Mouse (Mus musculus) gastrocnemius, postnatal 36 days (tissue): ENCODE data around the gene Fxyd7. TPM values are rescaled to one million over a fixed set of nuclear protein-coding genes. Genes with fewer than 3 reads are reported as not detected.

Experiments
- DNase-seq, 2 experiments: peaks; one replicate each; pipeline ENCODE4 v3.0.0; 2022
- intact Hi-C: fragments of 180-260 bp; cut with DNase I; formaldehyde crosslinking; loops from one replicate; pipeline ENCODE4 v1.15.1; 2025
- total RNA-seq, 2 experiments: library from RNA; stranded (reverse); gene quantifications; 2 replicates each; pipeline ENCODE4 v1.2.3; 2021

Fxyd7 gene
- total RNA-seq, 2 experiments from 2014 or later, result 1.7 to 1.8 TPM

GRCm38 (mm10) chr7:31077885-31078445, 26.7 kb upstream of the Fxyd7 start:
- no peak for DNase-seq
- intact Hi-C loops, result loop anchor here (2.0 kb wide), 1 partner anchor 15 kb away; no protein-coding TSS in a partner anchor

GRCm38 (mm10) chr7:31077470-31077869, 26.2 kb upstream of the Fxyd7 start:
- DNase-seq, result no peak
- intact Hi-C loops, result loop anchor here (2.0 kb wide), 1 partner anchor 15 kb away; no protein-coding TSS in a partner anchor

GRCm38 (mm10) chr7:31076492-31076891, 25.2 kb upstream of the Fxyd7 start, which contains the start of gene Fxyd3:
TSS of gene Fxyd3 (minus strand) at chr7:31076704.
- intact Hi-C loops, result loop anchor here (2.0 kb wide), 1 partner anchor 14 kb away; no protein-coding TSS in a partner anchor
- DNase-seq, result no peak

GRCm38 (mm10) chr7:31074713-31075069, 23.4 kb upstream of the Fxyd7 start:
- intact Hi-C loops, result no loop called here
- DNase-seq, result no peak

- intact Hi-C loops, result no loop called here
- no peak for DNase-seq
These were observed 22.9 kb upstream of the Fxyd7 start for GRCm38 (mm10) chr7:31074061-31074712.

- DNase-seq, result no peak
- intact Hi-C loops, result no loop called here
These were observed 22.3 kb upstream of the Fxyd7 start for GRCm38 (mm10) chr7:31073546-31073945.

GRCm38 (mm10) chr7:31072326-31072725, 21.1 kb upstream of the Fxyd7 start:
- DNase-seq, result no peak
- intact Hi-C loops, result no loop called here

- intact Hi-C loops, result no loop called here
- no peak for DNase-seq
These were observed 19.1 kb upstream of the Fxyd7 start for GRCm38 (mm10) chr7:31070324-31070723.

- DNase-seq, result no peak
- intact Hi-C loops, result no loop called here
These were observed 18.2 kb upstream of the Fxyd7 start for GRCm38 (mm10) chr7:31069491-31069890.

- intact Hi-C loops, result no loop called here
- no peak for DNase-seq
These were observed 16.6 kb upstream of the Fxyd7 start for GRCm38 (mm10) chr7:31067836-31068235.

GRCm38 (mm10) chr7:31063074-31063560, 11.8 kb upstream of the Fxyd7 start:
- DNase-seq, result no peak
- intact Hi-C loops, result loop anchor here (2.0 kb wide), 1 partner anchor 14 kb away; the partner anchor contains the start of gene Fxyd3

GRCm38 (mm10) chr7:31060621-31061010, 9.3 kb upstream of the Fxyd7 start:
- intact Hi-C loops, result no loop called here
- DNase-seq, result no peak

GRCm38 (mm10) chr7:31059919-31060620, 8.8 kb upstream of the Fxyd7 start:
- no peak for DNase-seq
- intact Hi-C loops, result loop anchor here (1.0 kb wide), 1 partner anchor 35 kb away; no protein-coding TSS in a partner anchor

- intact Hi-C loops, result loop anchor here (1.0 kb wide), 1 partner anchor 36 kb away; no protein-coding TSS in a partner anchor
- peak; percentile 89 to 96 for DNase-seq
These were observed 7.8 kb upstream of the Fxyd7 start, which contains the start of gene Lgi4 for GRCm38 (mm10) chr7:31059108-31059507. TSS of gene Lgi4 (plus strand) at chr7:31059342.

GRCm38 (mm10) chr7:31058211-31058610, 6.9 kb upstream of the Fxyd7 start:
- DNase-seq, result no peak
- intact Hi-C loops, result no loop called here

- intact Hi-C loops, result no loop called here
These were observed 6.5 kb upstream of the Fxyd7 start for GRCm38 (mm10) chr7:31057730-31058129.

GRCm38 (mm10) chr7:31057071-31057470, 5.8 kb upstream of the Fxyd7 start, which contains the start of gene Fxyd1:
TSS of gene Fxyd1 (minus strand) at chr7:31057199.
- intact Hi-C loops, result no loop called here
- no peak for DNase-seq

More at GRCm38 (mm10) chr7:31057730-31058129, 6.5 kb upstream of the Fxyd7 start:
- DNase-seq, result no peak

GRCm38 (mm10) chr7:31056448-31056847, 5.2 kb upstream of the Fxyd7 start:
- no peak for DNase-seq
- intact Hi-C loops, result no loop called here

GRCm38 (mm10) chr7:31055883-31056282, 4.6 kb upstream of the Fxyd7 start:
- intact Hi-C loops, result no loop called here
- DNase-seq, result no peak

- peak; percentile 90 to 91 for DNase-seq
- intact Hi-C loops, result no loop called here
These were observed 4.1 kb upstream of the Fxyd7 start for GRCm38 (mm10) chr7:31055354-31055824.
